Mouse (Mus musculus) midbrain, postnatal 0 days (tissue): ENCODE data around the gene Nipsnap2. TPM values are rescaled to one million over a fixed set of nuclear protein-coding genes. Genes with fewer than 3 reads are reported as not detected.

Experiments
- ATAC-seq: fragments of 200-750 bp; cut with Nextera tagmentation; 2 replicates; pipeline ENCODE4 v1.8.0; 2017; ENCODE audit warnings: moderate number of reproducible peaks, mild to moderate bottlenecking, moderate TSS enrichment, moderate library complexity; ENCODE audit not compliant: low FRiP score
- DNase-seq: peaks from one replicate; pipeline ENCODE4 v3.0.0-alpha.2; 2015; ENCODE audit warnings: low spot score
- H3K27ac ChIP-seq: fragments of 300-500 bp; sonication (generic); 2 replicates; pipeline ENCODE4 v1.5.1; 2014; ENCODE audit warnings: low read depth, mild to moderate bottlenecking, low read length, mixed read lengths
- H3K27me3 ChIP-seq: fragments of 300-500 bp; sonication (generic); 2 replicates; pipeline ENCODE4 v1.6.1; 2014; ENCODE audit warnings: low read length, control low read depth, mixed read lengths; ENCODE audit not compliant: insufficient read depth
- H3K36me3 ChIP-seq: fragments of 300-500 bp; sonication (generic); 2 replicates; pipeline ENCODE4 v1.6.1; 2014; ENCODE audit warnings: low read length, control low read depth, mixed read lengths; ENCODE audit not compliant: insufficient read depth
- H3K4me1 ChIP-seq: fragments of 300-500 bp; sonication (generic); 2 replicates; pipeline ENCODE4 v1.6.1; 2014; ENCODE audit warnings: mild to moderate bottlenecking, control low read depth, antibody characterized with exemption, low read length, mixed read lengths; ENCODE audit not compliant: insufficient read depth
- H3K4me2 ChIP-seq: fragments of 300-500 bp; sonication (generic); 2 replicates; pipeline ENCODE4 v1.6.1; 2014; ENCODE audit warnings: low read depth, mild to moderate bottlenecking, low read length, mixed read lengths; ENCODE audit not compliant: poor library complexity, severe bottlenecking
- H3K4me3 ChIP-seq: fragments of 300-500 bp; sonication (generic); 2 replicates; pipeline ENCODE4 v1.5.1; 2014; ENCODE audit warnings: low read depth, mild to moderate bottlenecking, low read length, moderate library complexity
- H3K9ac ChIP-seq: fragments of 300-500 bp; sonication (generic); replicated peaks from 2 replicates; pipeline ENCODE4 v1.6.1; 2014; ENCODE audit warnings: mild to moderate bottlenecking, low read length, moderate library complexity, mixed read lengths; ENCODE audit not compliant: poor library complexity, severe bottlenecking
- H3K9me3 ChIP-seq: fragments of 300-500 bp; sonication (generic); 2 replicates; pipeline ENCODE4 v1.6.1; 2016; ENCODE audit warnings: low read length, control low read depth
- CTCF ChIP-seq: IDR thresholded peaks from 2 replicates; pipeline ENCODE4 v1.5.1; 2016; ENCODE audit warnings: antibody characterized with exemption, mild to moderate bottlenecking
- WGBS: fragments of 180-500 bp; shearing (Covaris S2); extraction: QIAGEN DNeasy Blood & Tissue Kit; methylation state at CpG from one replicate; pipeline ENCODE4 v1.1.7; 2014; 5-methylcytosine and 5-hydroxymethylcytosine counted together
- polyA plus RNA-seq: library from polyadenylated mRNA; unstranded; fragments of >200 nt; fragmentation: Nextera tagmentation; extraction: Ambion mirVana; gene quantifications from 2 replicates; pipeline ENCODE4 v1.2.1, GENCODE M21; 2015
- total RNA-seq: library from RNA; depleted of rRNA; stranded (reverse); fragments of >200 nt; gene quantifications from 2 replicates; pipeline ENCODE4 v1.2.3, GENCODE M21; 2014

Gene Nipsnap2
- total and polyA plus RNA-seq, 2 experiments from 2014 or later, result 79.0 to 109 TPM

GRCm38 (mm10) chr5:129725774-129726392 lies 1.0 kb downstream of the Nipsnap2 start:
- H3K4me2 ChIP-seq, result peak overlapping the region; percentile 52
- H3K4me3 ChIP-seq, result peak overlapping the region; percentile 85
- DNase-seq (no peak), ATAC-seq (no peak)
- H3K27me3 ChIP-seq, result no peaks in the 10 kb centered on the region
- H3K27ac ChIP-seq, result peak overlapping the region; percentile 82
- 18% methylated on average over 7 of the region's 7 CpGs for WGBS
- no peaks in the 10 kb centered on the region for H3K36me3 ChIP-seq
- TF ChIP-seq CTCF, result no peak
- no peaks in the 10 kb centered on the region for H3K9me3 ChIP-seq
- H3K4me1 ChIP-seq, result peaks cover 4% of the 10 kb centered on the region; the same call in 1 of the 2 replicates
- H3K9ac ChIP-seq, result peak overlapping the region; percentile 96

GRCm38 (mm10) chr5:129726784-129727183 lies 1.9 kb downstream of the Nipsnap2 start:
- 87% methylated on average over 3 of the region's 3 CpGs for WGBS
- TF ChIP-seq CTCF, result no peak
- Histone ChIP-seq H3K4me3 (no peak overlapping the region), H3K9ac (no peak overlapping the region), H3K4me1 (peaks cover 4% of the 10 kb centered on the region; the same call in 1 of the 2 replicates), H3K36me3 (no peaks in the 10 kb centered on the region), H3K27ac (no peak overlapping the region), H3K9me3 (no peaks in the 10 kb centered on the region), H3K27me3 (no peaks in the 10 kb centered on the region), H3K4me2 (0 out of 2 replicates have a peak overlapping the region, but pooled peaks have one; percentile 52)
- DNase-seq (no peak), ATAC-seq (no peak)

GRCm38 (mm10) chr5:129729286-129729685 lies 4.4 kb downstream of the Nipsnap2 start:
- H3K4me3 ChIP-seq, result no peak overlapping the region
- H3K4me2 ChIP-seq, result no peak overlapping the region
- TF ChIP-seq CTCF, result no peak
- H3K9ac ChIP-seq, result no peak overlapping the region
- peaks cover 4% of the 10 kb centered on the region; the same call in 1 of the 2 replicates for H3K4me1 ChIP-seq
- ATAC-seq (no peak), DNase-seq (no peak)
- no peaks in the 10 kb centered on the region for H3K36me3 ChIP-seq
- no peaks in the 10 kb centered on the region for H3K27me3 ChIP-seq
- no peaks in the 10 kb centered on the region for H3K9me3 ChIP-seq
- 62% methylated on average over 11 of the region's 11 CpGs for WGBS
- H3K27ac ChIP-seq, result no peak overlapping the region

GRCm38 (mm10) chr5:129730344-129730743 lies 5.5 kb downstream of the Nipsnap2 start:
- WGBS, result 79% methylated on average over 11 of the region's 11 CpGs
- Histone ChIP-seq H3K27ac (no peak overlapping the region), H3K9ac (no peak overlapping the region), H3K27me3 (no peaks in the 10 kb centered on the region), H3K4me2 (no peak overlapping the region), H3K9me3 (no peaks in the 10 kb centered on the region), H3K36me3 (no peaks in the 10 kb centered on the region), H3K4me3 (no peak overlapping the region), H3K4me1 (peaks cover 4% of the 10 kb centered on the region; the same call in 1 of the 2 replicates)
- DNase-seq (no peak), ATAC-seq (no peak)
- no peak for TF ChIP-seq CTCF

- Histone ChIP-seq H3K4me2 (no peak overlapping the region), H3K36me3 (no peaks in the 10 kb centered on the region), H3K9ac (no peak overlapping the region), H3K4me1 (peaks cover 4% of the 10 kb centered on the region; the same call in 1 of the 2 replicates), H3K9me3 (no peaks in the 10 kb centered on the region), H3K27ac (no peak overlapping the region), H3K27me3 (no peaks in the 10 kb centered on the region), H3K4me3 (no peak overlapping the region)
- ATAC-seq, result no peak
- DNase-seq, result no peak
- no peak for TF ChIP-seq CTCF
- WGBS, result 87% methylated on average over 5 of the region's 5 CpGs
Observed at GRCm38 (mm10) chr5:129731021-129731420, 6.2 kb downstream of the Nipsnap2 start.

- Histone ChIP-seq H3K9ac (no peak overlapping the region), H3K9me3 (no peaks in the 10 kb centered on the region), H3K4me1 (no peaks in the 10 kb centered on the region), H3K4me2 (no peak overlapping the region), H3K4me3 (no peak overlapping the region), H3K27me3 (no peaks in the 10 kb centered on the region), H3K27ac (no peak overlapping the region), H3K36me3 (peaks cover 31% of the 10 kb centered on the region)
- peak; percentile 79 for TF ChIP-seq CTCF
- no peak for ATAC-seq
- 100% methylated on average over 1 of the region's 1 CpGs for WGBS
- peak; percentile 63 for DNase-seq
Observed at GRCm38 (mm10) chr5:129740976-129741375, 16.1 kb downstream of the Nipsnap2 start.
